ENCODE assay signal across 8 mouse cellular contexts in genomic region chr17:79614691-79615588, GRCm38 (mm10). TPM values are rescaled to one million over a fixed set of nuclear protein-coding genes. Genes with fewer than 3 reads are reported as not detected.
DNase-seq lines count a peak whose midpoint lies in the region; ATAC-seq and TF ChIP-seq lines count a peak whose summit lies in the region.

No protein-coding gene starts in this region.

- H3K9me3 ChIP-seq in hindbrain, embryonic 13.5 days, result no peaks in the 10 kb centered on the region

- POLR2A ChIA-PET in Patski (lab: Charles Lee), result interaction anchor here (1.0 kb wide), 1 partner anchor 15 kb away, joined by 5 read pairs; no protein-coding TSS in a partner anchor

- ATAC-seq in Patski, result peak; percentile 80
- ATAC-seq in hindbrain, embryonic 13.5 days (ENCODE audit: low FRiP score), result peak; percentile 98

- peaks cover 6% of the 10 kb centered on the region for H3K4me1 ChIP-seq in hindbrain, embryonic 13.5 days (replicated peaks)

- WGBS in hindbrain, embryonic 13.5 days, result 3% methylated on average over 49 of the region's 57 CpGs

- CTCF ChIA-PET in Patski (lab: Charles Lee), result interaction anchor here (1.2 kb wide), 1 partner anchor 46 kb away, joined by 4 read pairs; no protein-coding TSS in a partner anchor

- H3K4me2 ChIP-seq in hindbrain, embryonic 13.5 days, result peak overlapping the region; percentile 82

- no peak for TF ChIP-seq CTCF in Patski (IDR thresholded peaks at IDR 0.05)

- no peaks in the 10 kb centered on the region for H3K27me3 ChIP-seq in Patski
- H3K27me3 ChIP-seq in hindbrain, embryonic 13.5 days, result no peaks in the 10 kb centered on the region

- DNase-seq in Patski (ENCODE audit: low read depth, low spot score), result no peak
- DNase-seq in cerebellum, postnatal 10 days, result peak; percentile 87
- peak; percentile 24 to 51 for DNase-seq in frontal cortex, postnatal 14 days (ENCODE audit: low spot score in 2 of 2)
- peak; percentile 65 to 74 for DNase-seq in layer of hippocampus, postnatal 36 days
- peak; percentile 71 for DNase-seq in lung, postnatal 25 days (ENCODE audit: low spot score)
- DNase-seq in retina, adult 2 months (ENCODE audit: low read depth, low spot score), result peak; percentile 63
- peak; percentile 79 for DNase-seq in thymus, postnatal 25 days

- peak overlapping the region; percentile 88 for H3K27ac ChIP-seq in hindbrain, embryonic 13.5 days

- in situ Hi-C loops in Patski (cut with MboI; ENCODE audit: low pct_unique_long_range_greater_than_20kb), result no loop called here

- H3K9ac ChIP-seq in hindbrain, embryonic 13.5 days, result peak overlapping the region; percentile 92

- H3K4me3 ChIP-seq in hindbrain, embryonic 13.5 days, result peak overlapping the region; percentile 79

- H3K36me3 ChIP-seq in hindbrain, embryonic 13.5 days, result no peaks in the 10 kb centered on the region

RNA-seq across cellular contexts. Expression of gene Rmdn2, which starts 3.3 kb away (rescaled TPM):
- polyA plus RNA-seq in Patski (2021), result 15.1 TPM
- 8.0 and 8.8 TPM in 2 replicates for polyA plus RNA-seq in hindbrain, embryonic 13.5 days (2015; fragmentation: Nextera tagmentation; extraction: Ambion mirVana)
- total RNA-seq in layer of hippocampus, postnatal 36 days (2021), result 1 to 10 TPM; 9.3 to 9.4 TPM
